Mouse (Mus musculus): ENCODE measurements around the gene Ranbp17. TPM values are rescaled to one million over a fixed set of nuclear protein-coding genes. Genes with fewer than 3 reads are reported as not detected.
A peak's percentile ranks its signal among the peaks of the same experiment; 100 is the strongest.

Ranbp17 gene
- polyA plus RNA-seq, 1 experiment from 2014 or later = 9.4 TPM

DNA sequence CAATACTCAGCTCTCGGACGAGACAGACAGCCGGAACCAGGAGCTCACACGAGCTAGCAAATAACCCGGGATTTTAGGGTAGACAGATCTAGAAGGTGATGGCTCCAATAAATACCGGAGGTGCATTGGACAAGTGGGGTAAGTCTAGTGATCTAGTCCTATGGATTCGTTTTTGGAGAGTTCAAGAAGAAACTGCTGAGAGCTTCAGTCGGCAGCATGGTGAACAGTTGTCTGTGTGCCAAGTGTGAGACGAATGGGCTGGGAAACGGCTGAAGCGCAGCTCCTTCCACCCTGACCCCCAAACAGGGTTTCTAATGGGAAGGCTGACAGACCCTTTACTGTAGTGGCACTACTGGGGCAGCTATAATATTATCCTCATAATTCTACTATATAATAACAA lies 214.2 kb downstream of the Ranbp17 start:
- H3K27me3 ChIP-seq (replicated peaks; ENCODE audit: control insufficient read depth, insufficient read depth, low read length) = 0 out of 2 replicates have a peak, but pooled peaks cover 2% of the 10 kb centered on the region
- no peaks in the 10 kb centered on the region for H3K9me3 ChIP-seq (ENCODE audit: control insufficient read depth, low read length)
- WGBS = 62% methylated on average over 11 of the region's 11 CpGs
- no peak overlapping the region for H3K4me3 ChIP-seq (replicated peaks; ENCODE audit: low read length)
- H3K9ac ChIP-seq (replicated peaks; ENCODE audit: low read depth, low read length) = no peak overlapping the region
- no peak overlapping the region for H3K27ac ChIP-seq (ENCODE audit: low read length)
- ATAC-seq = no peak
- H3K4me2 ChIP-seq (ENCODE audit: low read length) = no peak overlapping the region; the same call in 1 of the 2 replicates
- H3K4me1 ChIP-seq (replicated peaks; ENCODE audit: control insufficient read depth, insufficient read depth, low read length) = peaks cover 20% of the 10 kb centered on the region
- H3K36me3 ChIP-seq (ENCODE audit: control insufficient read depth, insufficient read depth) = no peaks in the 10 kb centered on the region

DNA sequence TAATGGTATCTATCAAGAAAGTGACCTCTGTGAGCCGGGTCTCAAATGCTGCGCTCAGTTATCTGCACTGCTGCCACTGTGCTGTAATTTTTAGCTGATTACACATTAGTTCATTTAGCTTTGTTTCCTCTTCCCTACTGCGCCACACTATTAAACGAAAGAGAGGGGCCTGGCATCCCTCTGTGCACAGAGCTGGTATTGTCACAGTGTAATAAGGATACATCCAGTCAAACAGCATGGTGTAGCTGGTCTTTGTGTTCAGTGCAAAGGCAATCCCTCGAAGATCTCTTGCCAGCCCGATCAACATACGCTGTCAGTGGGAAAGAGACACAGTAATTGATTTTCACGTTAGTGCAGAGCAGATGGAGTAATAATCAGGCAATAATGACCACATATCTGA lies 216.4 kb downstream of the Ranbp17 start:
- H3K4me1 ChIP-seq (replicated peaks; ENCODE audit: control insufficient read depth, insufficient read depth, low read length) = peaks cover 20% of the 10 kb centered on the region
- ATAC-seq = peak; percentile 77
- no peaks in the 10 kb centered on the region for H3K36me3 ChIP-seq (ENCODE audit: control insufficient read depth, insufficient read depth)
- H3K27me3 ChIP-seq (replicated peaks; ENCODE audit: control insufficient read depth, insufficient read depth, low read length) = no peaks in the 10 kb centered on the region
- no peak overlapping the region for H3K9ac ChIP-seq (replicated peaks; ENCODE audit: low read depth, low read length)
- 25% methylated on average over 8 of the region's 8 CpGs for WGBS
- H3K4me3 ChIP-seq (replicated peaks; ENCODE audit: low read length) = no peak overlapping the region
- H3K9me3 ChIP-seq (ENCODE audit: control insufficient read depth, low read length) = no peaks in the 10 kb centered on the region
- no peak overlapping the region for H3K4me2 ChIP-seq (ENCODE audit: low read length)
- H3K27ac ChIP-seq (ENCODE audit: low read length) = no peak overlapping the region

DNA sequence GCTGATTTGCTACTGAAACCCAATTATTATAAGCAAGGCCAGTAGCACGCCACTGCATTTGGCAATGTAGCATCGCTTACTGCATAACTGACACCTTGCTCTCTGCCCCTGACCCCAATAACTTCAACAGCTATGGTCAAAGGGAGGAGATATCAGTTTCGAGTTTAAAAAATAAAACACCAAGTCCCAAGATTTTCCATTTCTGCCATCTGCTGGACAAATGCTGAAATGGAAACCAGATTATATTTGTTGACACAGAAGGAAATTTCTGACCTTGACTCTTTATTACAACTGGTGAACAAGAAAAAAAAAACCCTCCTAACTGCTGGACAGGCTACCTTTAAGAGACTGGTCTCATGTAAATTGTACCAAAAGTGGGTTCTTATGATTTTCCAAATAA lies 218.1 kb downstream of the Ranbp17 start:
- Histone ChIP-seq H3K9ac (replicated peaks; ENCODE audit: low read depth, low read length) (no peak overlapping the region), H3K4me3 (replicated peaks; ENCODE audit: low read length) (no peak overlapping the region), H3K4me1 (replicated peaks; ENCODE audit: control insufficient read depth, insufficient read depth, low read length) (peaks cover 15% of the 10 kb centered on the region), H3K4me2 (ENCODE audit: low read length) (no peak overlapping the region), H3K9me3 (ENCODE audit: control insufficient read depth, low read length) (no peaks in the 10 kb centered on the region), H3K27ac (ENCODE audit: low read length) (no peak overlapping the region), H3K36me3 (ENCODE audit: control insufficient read depth, insufficient read depth) (no peaks in the 10 kb centered on the region), H3K27me3 (replicated peaks; ENCODE audit: control insufficient read depth, insufficient read depth, low read length) (no peaks in the 10 kb centered on the region)
- WGBS = 52% methylated on average over 3 of the region's 3 CpGs
- ATAC-seq = no peak

DNA sequence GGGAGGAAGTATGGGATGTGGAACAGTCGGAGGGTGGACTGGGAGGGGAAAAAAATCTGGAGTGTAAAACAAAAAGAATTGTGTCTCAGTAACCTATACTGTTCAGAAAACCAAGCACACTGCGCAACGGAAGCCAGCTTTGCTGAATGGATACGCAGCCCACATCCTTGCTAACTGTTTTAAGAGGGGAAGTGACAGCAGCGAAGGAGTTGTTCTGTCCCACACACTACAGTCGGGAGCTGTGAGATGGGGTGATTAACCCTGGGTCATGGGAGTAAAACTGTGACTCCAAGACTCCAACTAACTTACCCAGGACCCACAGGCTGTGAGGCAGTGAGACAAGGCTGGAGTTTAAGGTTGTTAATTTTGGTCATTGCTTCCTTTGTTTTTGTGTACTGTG lies 219.5 kb downstream of the Ranbp17 start:
- Histone ChIP-seq H3K27me3 (replicated peaks; ENCODE audit: control insufficient read depth, insufficient read depth, low read length) (no peaks in the 10 kb centered on the region), H3K9ac (replicated peaks; ENCODE audit: low read depth, low read length) (no peak overlapping the region), H3K4me2 (ENCODE audit: low read length) (no peak overlapping the region), H3K4me3 (replicated peaks; ENCODE audit: low read length) (no peak overlapping the region), H3K4me1 (replicated peaks; ENCODE audit: control insufficient read depth, insufficient read depth, low read length) (peaks cover 5% of the 10 kb centered on the region), H3K9me3 (ENCODE audit: control insufficient read depth, low read length) (no peaks in the 10 kb centered on the region), H3K27ac (ENCODE audit: low read length) (no peak overlapping the region), H3K36me3 (ENCODE audit: control insufficient read depth, insufficient read depth) (no peaks in the 10 kb centered on the region)
- no peak for ATAC-seq
- 83% methylated on average over 6 of the region's 6 CpGs for WGBS

DNA sequence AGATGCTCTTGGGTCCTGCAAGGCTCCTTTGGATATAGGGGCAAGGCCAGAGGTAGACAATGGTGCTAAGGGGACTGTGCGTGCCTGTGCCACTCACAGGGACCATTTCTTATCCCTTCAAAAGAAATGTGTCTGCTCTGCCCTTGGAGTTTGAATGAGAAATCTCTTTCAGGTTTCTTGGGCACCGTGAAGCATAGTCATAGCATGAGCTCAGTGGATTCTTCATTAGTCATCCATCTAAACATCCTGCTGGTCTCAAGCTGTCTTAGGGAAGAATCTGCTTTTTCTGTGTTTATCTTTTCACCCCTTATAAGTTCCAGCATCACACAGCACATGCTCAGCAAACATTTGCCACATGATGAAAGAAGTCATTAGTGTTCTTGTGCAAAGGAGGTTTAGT lies 235.0 kb downstream of the Ranbp17 start:
- Histone ChIP-seq H3K4me3 (replicated peaks; ENCODE audit: low read length) (no peak overlapping the region), H3K9ac (replicated peaks; ENCODE audit: low read depth, low read length) (no peak overlapping the region), H3K9me3 (ENCODE audit: control insufficient read depth, low read length) (no peaks in the 10 kb centered on the region), H3K4me1 (replicated peaks; ENCODE audit: control insufficient read depth, insufficient read depth, low read length) (no peaks in the 10 kb centered on the region), H3K27ac (ENCODE audit: low read length) (no peak overlapping the region), H3K4me2 (ENCODE audit: low read length) (no peak overlapping the region), H3K36me3 (ENCODE audit: control insufficient read depth, insufficient read depth) (no peaks in the 10 kb centered on the region), H3K27me3 (replicated peaks; ENCODE audit: control insufficient read depth, insufficient read depth, low read length) (no peaks in the 10 kb centered on the region)
- WGBS = 87% methylated on average over 2 of the region's 2 CpGs
- no peak for ATAC-seq

DNA sequence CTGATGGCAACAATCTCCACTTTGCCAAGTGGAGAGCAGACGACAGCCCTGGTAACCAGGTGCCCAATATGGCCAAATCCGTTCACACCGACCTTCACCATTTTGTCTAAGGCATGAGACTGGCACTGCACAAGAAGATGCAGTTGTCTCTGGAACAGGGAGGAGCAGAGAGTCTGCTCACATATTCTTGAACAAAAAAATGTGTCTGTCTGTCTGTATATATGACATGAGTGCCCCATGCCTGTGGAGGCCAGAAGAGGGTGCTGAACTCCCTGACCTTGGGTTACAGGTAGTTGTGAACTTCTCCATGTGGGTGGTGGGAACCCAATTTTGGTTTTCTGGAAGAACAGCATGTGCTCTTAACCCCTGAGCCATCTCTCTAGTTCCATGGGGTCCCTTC lies 236.9 kb downstream of the Ranbp17 start, which contains the start of gene Gm12117:
Gene Gm12117 (minus strand): TSS at position 101 of the 400 bp plus-strand sequence.
- Histone ChIP-seq H3K9me3 (ENCODE audit: control insufficient read depth, low read length) (no peaks in the 10 kb centered on the region), H3K36me3 (ENCODE audit: control insufficient read depth, insufficient read depth) (no peaks in the 10 kb centered on the region), H3K27me3 (replicated peaks; ENCODE audit: control insufficient read depth, insufficient read depth, low read length) (no peaks in the 10 kb centered on the region), H3K4me1 (replicated peaks; ENCODE audit: control insufficient read depth, insufficient read depth, low read length) (no peaks in the 10 kb centered on the region), H3K4me3 (replicated peaks; ENCODE audit: low read length) (no peak within 1 kb of the TSS), H3K9ac (replicated peaks; ENCODE audit: low read depth, low read length) (no peak within 1 kb of the TSS), H3K4me2 (ENCODE audit: low read length) (no peak within 1 kb of the TSS), H3K27ac (ENCODE audit: low read length) (no peak within 1 kb of the TSS)
- no peak for ATAC-seq
- WGBS = over 99% methylated on average over 3 of the region's 3 CpGs

DNA sequence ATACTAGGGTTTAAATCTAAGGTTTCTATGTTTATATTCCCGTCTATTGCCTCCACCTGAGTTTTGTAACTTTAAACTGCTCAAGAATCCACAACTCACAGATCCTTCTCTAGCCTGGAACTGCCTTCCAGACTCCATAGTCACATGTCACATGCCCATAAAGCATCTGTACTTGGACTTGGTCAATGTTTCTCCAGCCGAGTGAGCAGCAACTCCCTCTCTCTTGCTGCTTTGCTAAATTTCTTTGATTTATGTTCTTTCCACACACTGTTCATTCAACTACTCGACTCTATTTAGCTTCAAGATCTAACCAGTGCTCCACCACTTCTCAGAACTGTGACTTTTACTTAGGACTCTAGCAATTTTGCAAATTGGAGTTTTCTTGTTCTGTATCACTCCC lies 238.7 kb downstream of the Ranbp17 start:
- Histone ChIP-seq H3K4me3 (replicated peaks; ENCODE audit: low read length) (no peak overlapping the region), H3K27me3 (replicated peaks; ENCODE audit: control insufficient read depth, insufficient read depth, low read length) (no peaks in the 10 kb centered on the region), H3K36me3 (ENCODE audit: control insufficient read depth, insufficient read depth) (no peaks in the 10 kb centered on the region), H3K9me3 (ENCODE audit: control insufficient read depth, low read length) (no peaks in the 10 kb centered on the region), H3K27ac (ENCODE audit: low read length) (no peak overlapping the region), H3K9ac (replicated peaks; ENCODE audit: low read depth, low read length) (no peak overlapping the region), H3K4me2 (ENCODE audit: low read length) (no peak overlapping the region), H3K4me1 (replicated peaks; ENCODE audit: control insufficient read depth, insufficient read depth, low read length) (no peaks in the 10 kb centered on the region)
- no peak for ATAC-seq
- WGBS = 92% methylated on average over 3 of the region's 3 CpGs

DNA sequence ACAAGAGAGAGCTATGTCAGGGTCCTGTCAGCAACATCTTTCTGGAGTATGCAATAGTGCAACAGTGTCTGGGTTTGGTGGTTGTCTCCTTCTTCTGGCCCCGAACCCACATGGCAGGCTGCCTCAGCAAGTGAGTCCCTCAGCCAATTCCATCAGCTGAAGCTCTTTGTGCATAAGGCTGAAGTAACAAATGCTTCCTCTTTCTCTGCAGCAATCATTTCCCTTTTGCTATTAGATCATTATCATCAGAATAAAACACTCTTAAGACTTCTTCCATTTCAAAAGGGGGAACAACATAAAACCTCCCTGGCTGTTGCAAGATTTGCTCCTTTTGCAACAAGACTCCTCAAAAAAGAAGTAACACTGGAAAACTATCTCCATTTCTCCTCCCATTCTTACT lies 239.3 kb downstream of the Ranbp17 start:
- H3K9me3 ChIP-seq (ENCODE audit: control insufficient read depth, low read length) = no peaks in the 10 kb centered on the region
- H3K4me1 ChIP-seq (replicated peaks; ENCODE audit: control insufficient read depth, insufficient read depth, low read length) = no peaks in the 10 kb centered on the region
- 65% methylated on average over 1 of the region's 1 CpGs for WGBS
- no peaks in the 10 kb centered on the region for H3K27me3 ChIP-seq (replicated peaks; ENCODE audit: control insufficient read depth, insufficient read depth, low read length)
- no peak overlapping the region for H3K4me3 ChIP-seq (replicated peaks; ENCODE audit: low read length)
- H3K36me3 ChIP-seq (ENCODE audit: control insufficient read depth, insufficient read depth) = no peaks in the 10 kb centered on the region
- no peak overlapping the region for H3K9ac ChIP-seq (replicated peaks; ENCODE audit: low read depth, low read length)
- ATAC-seq = no peak
- H3K4me2 ChIP-seq (ENCODE audit: low read length) = no peak overlapping the region
- no peak overlapping the region for H3K27ac ChIP-seq (ENCODE audit: low read length)

DNA sequence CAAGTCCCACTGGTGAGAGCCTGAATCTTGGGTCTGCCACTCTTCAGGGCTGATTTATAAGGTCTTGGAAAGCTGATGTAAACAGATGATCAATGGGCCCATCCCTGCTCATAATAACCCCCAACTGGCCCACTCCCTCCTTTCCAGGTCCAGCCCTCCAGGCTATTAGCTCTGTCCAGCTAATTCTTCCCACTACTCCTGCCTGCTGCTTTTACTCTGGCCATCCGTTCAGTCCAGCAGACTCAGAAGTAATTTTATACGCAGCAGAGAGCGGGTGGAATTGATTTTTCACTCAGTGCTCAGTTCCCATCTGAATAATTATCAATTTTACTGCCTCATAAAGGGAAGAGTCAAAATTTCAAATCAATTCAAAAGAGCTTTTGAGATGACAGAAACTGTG lies 273.3 kb downstream of the Ranbp17 start:
- Histone ChIP-seq H3K36me3 (ENCODE audit: control insufficient read depth, insufficient read depth) (no peaks in the 10 kb centered on the region), H3K4me1 (replicated peaks; ENCODE audit: control insufficient read depth, insufficient read depth, low read length) (no peaks in the 10 kb centered on the region), H3K4me3 (replicated peaks; ENCODE audit: low read length) (no peak overlapping the region), H3K27ac (ENCODE audit: low read length) (no peak overlapping the region), H3K9ac (replicated peaks; ENCODE audit: low read depth, low read length) (no peak overlapping the region), H3K4me2 (ENCODE audit: low read length) (no peak overlapping the region), H3K27me3 (replicated peaks; ENCODE audit: control insufficient read depth, insufficient read depth, low read length) (no peaks in the 10 kb centered on the region), H3K9me3 (ENCODE audit: control insufficient read depth, low read length) (no peaks in the 10 kb centered on the region)
- no peak for ATAC-seq
- 85% methylated on average over 3 of the region's 3 CpGs for WGBS

DNA sequence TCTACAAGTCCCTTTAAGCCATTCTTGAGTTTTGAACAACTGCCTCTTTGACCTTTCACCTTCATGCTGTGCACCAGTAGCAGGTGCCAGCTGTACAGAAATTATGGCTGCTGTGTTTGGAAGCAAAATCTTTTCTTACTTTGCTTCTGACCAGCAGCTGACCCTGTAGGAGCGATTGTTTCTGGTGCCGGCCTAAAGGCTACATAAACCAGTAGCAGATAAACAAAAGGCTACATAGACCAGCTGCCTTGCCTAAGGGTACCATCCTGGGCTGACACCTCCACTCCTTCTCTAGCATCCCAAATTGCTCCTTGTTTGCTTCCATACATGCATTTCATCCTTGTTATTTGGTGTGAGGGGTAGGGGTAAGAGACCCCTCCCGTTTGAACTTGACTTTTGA lies 279.4 kb downstream of the Ranbp17 start:
- no peak overlapping the region for H3K9ac ChIP-seq (replicated peaks; ENCODE audit: low read depth, low read length)
- no peak overlapping the region for H3K4me3 ChIP-seq (replicated peaks; ENCODE audit: low read length)
- no peak for ATAC-seq
- no peak overlapping the region for H3K27ac ChIP-seq (ENCODE audit: low read length)
- WGBS = 49% methylated on average over 3 of the region's 3 CpGs
- H3K9me3 ChIP-seq (ENCODE audit: control insufficient read depth, low read length) = no peaks in the 10 kb centered on the region
- no peaks in the 10 kb centered on the region for H3K36me3 ChIP-seq (ENCODE audit: control insufficient read depth, insufficient read depth)
- no peaks in the 10 kb centered on the region for H3K27me3 ChIP-seq (replicated peaks; ENCODE audit: control insufficient read depth, insufficient read depth, low read length)
- peaks cover 4% of the 10 kb centered on the region; the same call in 1 of the 2 replicates for H3K4me1 ChIP-seq (replicated peaks; ENCODE audit: control insufficient read depth, insufficient read depth, low read length)
- no peak overlapping the region for H3K4me2 ChIP-seq (ENCODE audit: low read length)

Measured in forebrain, embryonic 16.5 days (tissue).